Mouse (Mus musculus): ENCODE data around the gene Wipi1. TPM values are rescaled to one million over a fixed set of nuclear protein-coding genes. Genes with fewer than 3 reads are reported as not detected.

Wipi1 gene
- polyA plus RNA-seq, 1 experiment from 2014 or later, result 12.4 TPM

DNA sequence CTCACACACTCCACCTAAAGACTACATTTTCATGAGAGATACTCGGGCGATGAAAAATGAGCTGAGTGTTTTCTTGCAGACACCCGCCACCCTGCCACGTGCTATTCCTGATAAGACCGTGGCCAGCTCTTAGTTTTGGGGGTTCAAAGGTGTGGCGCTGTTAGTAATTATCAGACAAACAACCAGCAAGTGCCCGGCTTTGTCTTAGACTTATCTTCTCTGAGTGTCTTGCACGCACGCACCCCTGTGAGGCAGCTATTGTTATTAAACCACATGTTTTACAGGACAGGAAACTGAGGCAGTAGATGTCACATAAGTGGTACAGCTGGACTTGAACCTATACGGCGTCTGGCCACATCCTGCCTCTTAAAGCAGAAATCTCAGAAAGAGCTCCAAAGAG is 54.3 kb downstream of the Wipi1 start:
- ATAC-seq (ENCODE audit: low FRiP score) (no peak), DNase-seq (ENCODE audit: low spot score, missing footprints) (no peak)
- no peak overlapping the region for H3K9ac ChIP-seq (ENCODE audit: low read length)
- no peak overlapping the region for H3K4me2 ChIP-seq
- 90% methylated on average over 11 of the region's 11 CpGs for WGBS
- H3K4me3 ChIP-seq (ENCODE audit: low read depth, low read length), result no peak overlapping the region
- H3K4me1 ChIP-seq (ENCODE audit: control insufficient read depth, insufficient read depth, low read length), result no peaks in the 10 kb centered on the region
- no peaks in the 10 kb centered on the region for H3K9me3 ChIP-seq (ENCODE audit: control insufficient read depth, low read length)
- no peak overlapping the region for H3K27ac ChIP-seq (ENCODE audit: low read depth, low read length)
- no peaks in the 10 kb centered on the region for H3K36me3 ChIP-seq (ENCODE audit: control insufficient read depth, insufficient read depth, low read length)
- H3K27me3 ChIP-seq (ENCODE audit: control insufficient read depth, insufficient read depth, low read length), result no peaks in the 10 kb centered on the region

GRCm38 (mm10) chr11:109556130-109556529 is 55.6 kb downstream of the Wipi1 start:
- H3K9me3 ChIP-seq (ENCODE audit: control insufficient read depth, low read length), result no peaks in the 10 kb centered on the region
- no peak overlapping the region for H3K27ac ChIP-seq (ENCODE audit: low read depth, low read length)
- WGBS, result 90% methylated on average over 6 of the region's 6 CpGs
- DNase-seq (ENCODE audit: low spot score, missing footprints) (peak; percentile 35), ATAC-seq (ENCODE audit: low FRiP score) (no peak)
- no peak overlapping the region for H3K9ac ChIP-seq (ENCODE audit: low read length)
- no peak overlapping the region for H3K4me3 ChIP-seq (ENCODE audit: low read depth, low read length)
- no peak overlapping the region for H3K4me2 ChIP-seq
- no peaks in the 10 kb centered on the region for H3K27me3 ChIP-seq (ENCODE audit: control insufficient read depth, insufficient read depth, low read length)
- H3K4me1 ChIP-seq (ENCODE audit: control insufficient read depth, insufficient read depth, low read length), result no peaks in the 10 kb centered on the region
- H3K36me3 ChIP-seq (ENCODE audit: control insufficient read depth, insufficient read depth, low read length), result no peaks in the 10 kb centered on the region

- Histone ChIP-seq H3K4me3 (ENCODE audit: low read depth, low read length) (no peak overlapping the region), H3K4me2 (no peak overlapping the region), H3K36me3 (ENCODE audit: control insufficient read depth, insufficient read depth, low read length) (no peaks in the 10 kb centered on the region), H3K9me3 (ENCODE audit: control insufficient read depth, low read length) (no peaks in the 10 kb centered on the region), H3K27me3 (ENCODE audit: control insufficient read depth, insufficient read depth, low read length) (no peaks in the 10 kb centered on the region), H3K27ac (ENCODE audit: low read depth, low read length) (no peak overlapping the region), H3K9ac (ENCODE audit: low read length) (no peak overlapping the region), H3K4me1 (ENCODE audit: control insufficient read depth, insufficient read depth, low read length) (no peaks in the 10 kb centered on the region)
- DNase-seq (ENCODE audit: low spot score, missing footprints) (no peak), ATAC-seq (ENCODE audit: low FRiP score) (no peak)
- 57% methylated on average over 3 of the region's 3 CpGs for WGBS
Observed at GRCm38 (mm10) chr11:109554443-109554842, 57.3 kb downstream of the Wipi1 start.

DNA sequence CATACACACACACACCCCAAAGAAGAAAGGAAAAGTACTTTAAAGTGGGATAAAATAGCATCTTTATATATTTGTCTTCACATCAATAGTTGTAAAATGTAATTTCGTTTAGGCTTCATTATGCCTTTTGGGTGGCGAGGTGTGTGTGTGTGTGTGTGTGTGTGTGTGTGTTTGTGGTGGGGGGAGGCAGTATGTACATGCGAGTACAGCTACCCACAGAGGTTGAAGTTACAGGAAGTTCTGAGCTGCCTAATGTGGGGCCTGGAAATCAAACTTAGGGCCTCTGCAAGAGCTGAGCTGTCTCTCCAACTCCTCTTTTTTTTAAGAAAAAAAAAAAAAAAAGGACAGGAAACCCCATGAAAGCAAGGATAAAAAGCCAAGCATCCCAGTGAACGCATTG is 57.8 kb downstream of the Wipi1 start:
- H3K4me2 ChIP-seq, result no peak overlapping the region
- DNase-seq (ENCODE audit: low spot score, missing footprints) (no peak), ATAC-seq (ENCODE audit: low FRiP score) (no peak)
- H3K9me3 ChIP-seq (ENCODE audit: control insufficient read depth, low read length), result no peaks in the 10 kb centered on the region
- no peak overlapping the region for H3K27ac ChIP-seq (ENCODE audit: low read depth, low read length)
- no peak overlapping the region for H3K4me3 ChIP-seq (ENCODE audit: low read depth, low read length)
- WGBS, result 78% methylated on average over 4 of the region's 4 CpGs
- no peaks in the 10 kb centered on the region for H3K36me3 ChIP-seq (ENCODE audit: control insufficient read depth, insufficient read depth, low read length)
- no peaks in the 10 kb centered on the region for H3K4me1 ChIP-seq (ENCODE audit: control insufficient read depth, insufficient read depth, low read length)
- no peaks in the 10 kb centered on the region for H3K27me3 ChIP-seq (ENCODE audit: control insufficient read depth, insufficient read depth, low read length)
- no peak overlapping the region for H3K9ac ChIP-seq (ENCODE audit: low read length)

DNA sequence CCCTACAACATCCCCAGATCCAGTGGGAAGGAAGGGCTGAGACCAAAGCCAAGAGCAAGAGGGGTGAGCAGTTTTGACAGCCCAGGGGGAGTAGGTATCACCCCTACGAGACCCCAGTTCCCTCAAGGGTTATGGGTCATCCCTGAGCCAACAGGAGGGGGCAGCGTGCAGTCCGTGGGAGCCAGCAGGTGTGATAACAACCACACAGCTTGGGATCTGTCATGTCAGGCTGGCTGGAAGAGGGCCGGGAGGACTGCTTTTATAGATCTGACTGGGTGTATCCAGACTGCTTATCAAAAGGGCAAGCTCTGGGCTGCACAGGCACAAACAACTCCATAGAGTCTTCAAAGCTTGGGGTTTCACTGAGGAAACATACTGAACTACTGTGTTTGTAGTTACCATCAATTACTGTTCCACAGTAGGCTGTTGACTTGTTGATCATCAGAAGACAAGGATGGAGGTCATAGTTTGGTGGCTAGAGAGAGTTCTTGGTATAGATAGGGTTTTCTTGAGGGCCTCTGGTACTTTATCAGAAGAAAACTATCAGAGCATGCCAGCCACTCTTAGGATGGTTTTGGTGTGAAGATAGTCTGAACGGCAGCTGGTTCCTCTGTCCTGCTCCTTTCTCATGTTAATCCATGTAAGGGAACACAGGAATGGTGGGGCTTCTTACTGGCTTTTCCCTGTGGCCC is 62.0 kb downstream of the Wipi1 start:
- DNase-seq (ENCODE audit: low spot score, missing footprints) (no peak), ATAC-seq (ENCODE audit: low FRiP score) (no peak)
- Histone ChIP-seq H3K9ac (ENCODE audit: low read length) (no peak overlapping the region), H3K36me3 (ENCODE audit: control insufficient read depth, insufficient read depth, low read length) (no peaks in the 10 kb centered on the region), H3K27ac (ENCODE audit: low read depth, low read length) (no peak overlapping the region), H3K27me3 (ENCODE audit: control insufficient read depth, insufficient read depth, low read length) (no peaks in the 10 kb centered on the region), H3K4me3 (ENCODE audit: low read depth, low read length) (no peak overlapping the region), H3K4me1 (ENCODE audit: control insufficient read depth, insufficient read depth, low read length) (no peaks in the 10 kb centered on the region), H3K9me3 (ENCODE audit: control insufficient read depth, low read length) (no peaks in the 10 kb centered on the region), H3K4me2 (no peak overlapping the region)
- 81% methylated on average over 5 of the region's 5 CpGs for WGBS

GRCm38 (mm10) chr11:109547652-109548051 is 64.1 kb downstream of the Wipi1 start:
- DNase-seq (ENCODE audit: low spot score, missing footprints) (peak; percentile 6), ATAC-seq (ENCODE audit: low FRiP score) (no peak)
- Histone ChIP-seq H3K4me1 (ENCODE audit: control insufficient read depth, insufficient read depth, low read length) (no peaks in the 10 kb centered on the region), H3K27ac (ENCODE audit: low read depth, low read length) (no peak overlapping the region), H3K9me3 (ENCODE audit: control insufficient read depth, low read length) (no peaks in the 10 kb centered on the region), H3K4me2 (no peak overlapping the region), H3K9ac (ENCODE audit: low read length) (no peak overlapping the region), H3K36me3 (ENCODE audit: control insufficient read depth, insufficient read depth, low read length) (no peaks in the 10 kb centered on the region), H3K27me3 (ENCODE audit: control insufficient read depth, insufficient read depth, low read length) (no peaks in the 10 kb centered on the region), H3K4me3 (ENCODE audit: low read depth, low read length) (no peak overlapping the region)
- 93% methylated on average over 1 of the region's 1 CpGs for WGBS

DNA sequence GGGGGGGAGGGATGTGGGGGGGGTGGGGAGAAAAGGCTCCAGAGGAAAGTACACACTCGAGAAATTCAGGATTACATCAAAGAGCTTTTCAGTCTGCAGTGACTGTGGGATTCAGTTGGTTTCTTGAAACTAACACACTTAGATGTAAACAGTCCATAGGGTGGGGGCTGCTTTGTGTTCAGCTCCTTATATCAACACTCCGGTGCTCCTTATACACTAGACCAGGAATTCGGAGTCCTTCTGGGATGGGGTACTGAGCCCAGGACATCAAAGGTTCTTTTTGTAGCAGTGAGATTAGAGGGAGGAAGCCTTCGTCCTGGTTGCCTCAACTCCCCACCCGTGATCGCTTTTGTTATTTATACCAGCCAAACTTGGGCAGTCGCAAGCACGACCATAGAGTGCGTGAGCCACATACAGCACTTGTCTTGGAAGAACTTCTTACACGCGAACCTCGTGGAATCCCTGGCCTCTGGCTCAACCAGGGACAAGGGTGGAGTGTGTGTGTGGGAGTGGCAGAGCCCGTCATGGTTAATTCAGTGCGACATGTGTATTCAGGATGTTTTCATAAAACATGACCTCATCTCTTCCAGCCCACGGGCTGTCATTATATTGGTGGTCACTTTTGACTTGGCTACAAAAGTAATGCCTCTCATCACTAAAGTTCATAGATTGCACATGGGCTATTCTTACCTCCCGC is 65.3 kb downstream of the Wipi1 start:
- 0 out of 2 replicates have a peak, but pooled peaks have one; percentile 55 for ATAC-seq (ENCODE audit: low FRiP score)

GRCm38 (mm10) chr11:109545700-109546143 is 66.0 kb downstream of the Wipi1 start:
- peak; percentile 83 for DNase-seq (ENCODE audit: low spot score, missing footprints)
- no peak overlapping the region for H3K9ac ChIP-seq (ENCODE audit: low read length)
- ATAC-seq (ENCODE audit: low FRiP score), result no peak
- no peaks in the 10 kb centered on the region for H3K27me3 ChIP-seq (ENCODE audit: control insufficient read depth, insufficient read depth, low read length)
- WGBS, result 80% methylated on average over 12 of the region's 12 CpGs
- H3K4me3 ChIP-seq (ENCODE audit: low read depth, low read length), result no peak overlapping the region
- H3K4me2 ChIP-seq, result no peak overlapping the region
- H3K4me1 ChIP-seq (ENCODE audit: control insufficient read depth, insufficient read depth, low read length), result no peaks in the 10 kb centered on the region
- H3K9me3 ChIP-seq (ENCODE audit: control insufficient read depth, low read length), result no peaks in the 10 kb centered on the region
- no peak overlapping the region for H3K27ac ChIP-seq (ENCODE audit: low read depth, low read length)
- H3K36me3 ChIP-seq (ENCODE audit: control insufficient read depth, insufficient read depth, low read length), result no peaks in the 10 kb centered on the region

More for the DNA sequence above, 65.3 kb downstream of the Wipi1 start:
- Histone ChIP-seq H3K9me3 (ENCODE audit: control insufficient read depth, low read length) (no peaks in the 10 kb centered on the region), H3K27ac (ENCODE audit: low read depth, low read length) (no peak overlapping the region), H3K4me1 (ENCODE audit: control insufficient read depth, insufficient read depth, low read length) (no peaks in the 10 kb centered on the region), H3K9ac (ENCODE audit: low read length) (no peak overlapping the region), H3K36me3 (ENCODE audit: control insufficient read depth, insufficient read depth, low read length) (no peaks in the 10 kb centered on the region), H3K4me2 (no peak overlapping the region), H3K27me3 (ENCODE audit: control insufficient read depth, insufficient read depth, low read length) (no peaks in the 10 kb centered on the region), H3K4me3 (ENCODE audit: low read depth, low read length) (no peak overlapping the region)
- 53% methylated on average over 16 of the region's 16 CpGs for WGBS
- DNase-seq (ENCODE audit: low spot score, missing footprints), result peak; percentile 86

DNA sequence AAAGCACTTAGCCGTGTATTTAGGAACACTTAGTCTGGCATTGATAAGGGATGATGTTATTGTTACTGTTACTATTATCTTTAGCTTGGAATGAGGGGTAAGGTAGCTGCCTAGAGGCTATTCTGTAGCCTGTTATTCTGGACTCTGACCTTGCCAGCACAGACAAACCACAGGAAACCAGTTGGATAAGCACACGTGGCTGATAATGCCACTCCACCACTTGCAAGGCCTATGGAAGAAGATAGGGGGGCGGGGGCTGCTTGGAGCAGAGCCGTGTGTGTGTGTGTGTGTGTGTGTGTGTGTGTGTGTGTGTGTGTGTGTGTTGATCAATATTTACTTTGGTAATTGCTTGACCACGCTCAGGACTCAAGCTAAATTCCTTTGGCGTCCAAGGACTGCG is 66.5 kb downstream of the Wipi1 start:
- Histone ChIP-seq H3K27me3 (ENCODE audit: control insufficient read depth, insufficient read depth, low read length) (no peaks in the 10 kb centered on the region), H3K4me3 (ENCODE audit: low read depth, low read length) (no peak overlapping the region), H3K4me1 (ENCODE audit: control insufficient read depth, insufficient read depth, low read length) (no peaks in the 10 kb centered on the region), H3K9ac (ENCODE audit: low read length) (no peak overlapping the region), H3K36me3 (ENCODE audit: control insufficient read depth, insufficient read depth, low read length) (no peaks in the 10 kb centered on the region), H3K27ac (ENCODE audit: low read depth, low read length) (no peak overlapping the region), H3K9me3 (ENCODE audit: control insufficient read depth, low read length) (no peaks in the 10 kb centered on the region), H3K4me2 (no peak overlapping the region)
- WGBS, result 70% methylated on average over 7 of the region's 7 CpGs
- DNase-seq (ENCODE audit: low spot score, missing footprints), result peak; percentile 69
- ATAC-seq (ENCODE audit: low FRiP score), result no peak

Data from midbrain, embryonic 11.5 days (tissue).